Mouse (Mus musculus): ENCODE data around the gene Sel1l3. TPM values are rescaled to one million over a fixed set of nuclear protein-coding genes. Genes with fewer than 3 reads are reported as not detected.
A peak's percentile ranks its signal among the peaks of the same experiment; 100 is the strongest.

Gene Sel1l3
- polyA plus RNA-seq, 1 experiment from 2014 or later, result 28.9 TPM

DNA sequence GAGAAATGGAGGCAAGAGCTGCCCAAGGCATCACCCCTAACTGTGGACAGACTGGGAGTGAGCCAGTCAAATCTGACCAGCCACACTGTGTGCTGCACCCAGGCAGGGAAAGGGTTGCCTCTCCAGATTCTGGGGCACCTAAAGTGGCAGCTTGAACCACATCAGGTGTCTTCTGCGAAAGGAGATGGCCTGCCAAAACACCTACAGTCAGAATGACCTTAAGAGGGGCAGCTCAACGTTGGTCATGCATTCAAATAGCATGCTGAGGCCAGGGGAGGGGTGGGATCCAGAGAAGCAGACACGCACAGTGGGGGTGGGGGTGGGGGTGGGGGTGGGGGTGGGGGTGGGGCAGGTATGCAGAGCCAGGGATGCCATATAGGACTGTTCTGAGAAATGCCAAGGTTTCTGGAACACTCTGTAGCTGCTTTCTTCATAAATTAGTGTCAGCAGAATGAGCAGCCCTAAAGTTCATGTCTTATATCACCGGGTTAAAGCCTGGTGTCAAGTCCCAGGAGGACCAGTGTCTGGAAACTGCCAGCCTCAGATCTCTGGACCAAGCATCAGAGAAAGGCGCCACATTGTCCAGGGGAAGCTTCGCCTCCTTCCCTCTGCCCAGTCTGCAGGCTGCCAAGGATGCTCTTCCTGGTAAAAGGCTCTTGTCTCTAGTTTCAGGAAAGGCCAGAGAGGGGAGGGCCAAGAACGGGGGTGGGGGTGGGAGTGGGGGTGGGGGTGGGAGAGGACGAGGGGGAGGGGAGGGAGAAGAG, 65.4 kb downstream of the Sel1l3 start:
- no peaks in the 10 kb centered on the region for H3K27me3 ChIP-seq (ENCODE audit: control insufficient read depth, insufficient read depth, low read length)
- H3K27ac ChIP-seq (ENCODE audit: low read depth, low read length), result no peak overlapping the region
- H3K9ac ChIP-seq (ENCODE audit: low read depth, low read length), result no peak overlapping the region
- 28% methylated on average over 8 of the region's 8 CpGs for WGBS
- H3K4me1 ChIP-seq (ENCODE audit: control insufficient read depth, insufficient read depth, low read length), result peaks cover 17% of the 10 kb centered on the region
- no peaks in the 10 kb centered on the region for H3K9me3 ChIP-seq (ENCODE audit: control insufficient read depth, low read length)
- H3K36me3 ChIP-seq (ENCODE audit: control insufficient read depth, insufficient read depth, low read length), result peaks cover 5% of the 10 kb centered on the region; the same call in 1 of the 2 replicates
- H3K4me2 ChIP-seq (replicated peaks; ENCODE audit: low read depth, low read length), result no peak overlapping the region
- ATAC-seq (ENCODE audit: low FRiP score, low TSS enrichment), result peak; percentile 38
- H3K4me3 ChIP-seq (ENCODE audit: low read length), result no peak overlapping the region

GRCm38 (mm10) chr5:53147418-53147817, 66.3 kb downstream of the Sel1l3 start:
- peak overlapping the region; percentile 24; the same call in 1 of the 2 replicates for H3K27ac ChIP-seq (ENCODE audit: low read depth, low read length)
- no peak for ATAC-seq (ENCODE audit: low FRiP score, low TSS enrichment)
- H3K36me3 ChIP-seq (ENCODE audit: control insufficient read depth, insufficient read depth, low read length), result peaks cover 8% of the 10 kb centered on the region; the same call in 1 of the 2 replicates
- peaks cover 17% of the 10 kb centered on the region for H3K4me1 ChIP-seq (ENCODE audit: control insufficient read depth, insufficient read depth, low read length)
- H3K4me3 ChIP-seq (ENCODE audit: low read length), result no peak overlapping the region
- H3K9me3 ChIP-seq (ENCODE audit: control insufficient read depth, low read length), result no peaks in the 10 kb centered on the region
- H3K9ac ChIP-seq (ENCODE audit: low read depth, low read length), result no peak overlapping the region
- no peaks in the 10 kb centered on the region for H3K27me3 ChIP-seq (ENCODE audit: control insufficient read depth, insufficient read depth, low read length)
- WGBS, result 74% methylated on average over 4 of the region's 4 CpGs
- no peak overlapping the region for H3K4me2 ChIP-seq (replicated peaks; ENCODE audit: low read depth, low read length)

- Histone ChIP-seq H3K27me3 (ENCODE audit: control insufficient read depth, insufficient read depth, low read length) (no peaks in the 10 kb centered on the region), H3K9ac (ENCODE audit: low read depth, low read length) (no peak overlapping the region), H3K27ac (ENCODE audit: low read depth, low read length) (0 out of 2 replicates have a peak overlapping the region, but pooled peaks have one; percentile 37), H3K9me3 (ENCODE audit: control insufficient read depth, low read length) (no peaks in the 10 kb centered on the region), H3K36me3 (ENCODE audit: control insufficient read depth, insufficient read depth, low read length) (peaks cover 8% of the 10 kb centered on the region; the same call in 1 of the 2 replicates), H3K4me3 (ENCODE audit: low read length) (no peak overlapping the region), H3K4me1 (ENCODE audit: control insufficient read depth, insufficient read depth, low read length) (peaks cover 17% of the 10 kb centered on the region), H3K4me2 (replicated peaks; ENCODE audit: low read depth, low read length) (no peak overlapping the region)
- 0 out of 2 replicates have a peak, but pooled peaks have one; percentile 43 for ATAC-seq (ENCODE audit: low FRiP score, low TSS enrichment)
- 32% methylated on average over 4 of the region's 4 CpGs for WGBS
Observed at GRCm38 (mm10) chr5:53146684-53147061, 67.1 kb downstream of the Sel1l3 start.

- no peak for ATAC-seq (ENCODE audit: low FRiP score, low TSS enrichment)
- Histone ChIP-seq H3K4me3 (ENCODE audit: low read length) (no peak overlapping the region), H3K4me2 (replicated peaks; ENCODE audit: low read depth, low read length) (no peak overlapping the region), H3K4me1 (ENCODE audit: control insufficient read depth, insufficient read depth, low read length) (peaks cover 17% of the 10 kb centered on the region), H3K27ac (ENCODE audit: low read depth, low read length) (0 out of 2 replicates have a peak overlapping the region, but pooled peaks have one; percentile 37), H3K27me3 (ENCODE audit: control insufficient read depth, insufficient read depth, low read length) (no peaks in the 10 kb centered on the region), H3K9ac (ENCODE audit: low read depth, low read length) (no peak overlapping the region), H3K36me3 (ENCODE audit: control insufficient read depth, insufficient read depth, low read length) (peaks cover 8% of the 10 kb centered on the region; the same call in 1 of the 2 replicates), H3K9me3 (ENCODE audit: control insufficient read depth, low read length) (no peaks in the 10 kb centered on the region)
- WGBS, result 38% methylated on average over 10 of the region's 10 CpGs
Observed at GRCm38 (mm10) chr5:53146049-53146683, 67.6 kb downstream of the Sel1l3 start.

DNA sequence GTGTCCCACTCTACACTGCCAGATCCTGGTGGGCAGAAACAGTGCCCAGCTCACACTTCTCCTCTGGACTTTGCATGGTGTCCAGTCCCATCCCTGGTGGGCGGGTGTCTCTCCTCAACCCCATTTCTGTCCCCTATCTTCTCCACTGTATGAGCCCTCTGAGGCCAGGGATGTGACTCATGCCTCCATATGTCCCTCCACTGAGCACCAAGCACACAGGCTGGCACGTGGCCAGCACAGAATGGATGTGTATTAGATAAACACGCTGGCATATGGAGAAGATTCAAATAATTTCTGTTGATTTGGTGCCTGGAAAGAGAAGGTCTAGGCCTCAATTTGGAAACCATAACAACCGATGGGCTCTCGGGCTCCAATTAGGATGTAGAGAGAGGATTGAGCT, 71.1 kb downstream of the Sel1l3 start:
- H3K9me3 ChIP-seq (ENCODE audit: control insufficient read depth, low read length), result no peaks in the 10 kb centered on the region
- no peak overlapping the region for H3K27ac ChIP-seq (ENCODE audit: low read depth, low read length)
- no peak overlapping the region for H3K4me2 ChIP-seq (replicated peaks; ENCODE audit: low read depth, low read length)
- peaks cover 14% of the 10 kb centered on the region for H3K4me1 ChIP-seq (ENCODE audit: control insufficient read depth, insufficient read depth, low read length)
- peaks cover 8% of the 10 kb centered on the region; the same call in 1 of the 2 replicates for H3K36me3 ChIP-seq (ENCODE audit: control insufficient read depth, insufficient read depth, low read length)
- ATAC-seq (ENCODE audit: low FRiP score, low TSS enrichment), result no peak
- no peak overlapping the region for H3K4me3 ChIP-seq (ENCODE audit: low read length)
- H3K27me3 ChIP-seq (ENCODE audit: control insufficient read depth, insufficient read depth, low read length), result no peaks in the 10 kb centered on the region
- no peak overlapping the region for H3K9ac ChIP-seq (ENCODE audit: low read depth, low read length)
- 76% methylated on average over 5 of the region's 5 CpGs for WGBS

- WGBS, result 89% methylated on average over 8 of the region's 8 CpGs
- Histone ChIP-seq H3K9ac (ENCODE audit: low read depth, low read length) (no peak overlapping the region), H3K9me3 (ENCODE audit: control insufficient read depth, low read length) (no peaks in the 10 kb centered on the region), H3K4me1 (ENCODE audit: control insufficient read depth, insufficient read depth, low read length) (no peaks in the 10 kb centered on the region), H3K4me2 (replicated peaks; ENCODE audit: low read depth, low read length) (no peak overlapping the region), H3K27ac (ENCODE audit: low read depth, low read length) (no peak overlapping the region), H3K4me3 (ENCODE audit: low read length) (no peak overlapping the region), H3K36me3 (ENCODE audit: control insufficient read depth, insufficient read depth, low read length) (peaks cover 8% of the 10 kb centered on the region; the same call in 1 of the 2 replicates), H3K27me3 (ENCODE audit: control insufficient read depth, insufficient read depth, low read length) (no peaks in the 10 kb centered on the region)
- no peak for ATAC-seq (ENCODE audit: low FRiP score, low TSS enrichment)
Observed at GRCm38 (mm10) chr5:53140158-53140927, 73.4 kb downstream of the Sel1l3 start.

DNA sequence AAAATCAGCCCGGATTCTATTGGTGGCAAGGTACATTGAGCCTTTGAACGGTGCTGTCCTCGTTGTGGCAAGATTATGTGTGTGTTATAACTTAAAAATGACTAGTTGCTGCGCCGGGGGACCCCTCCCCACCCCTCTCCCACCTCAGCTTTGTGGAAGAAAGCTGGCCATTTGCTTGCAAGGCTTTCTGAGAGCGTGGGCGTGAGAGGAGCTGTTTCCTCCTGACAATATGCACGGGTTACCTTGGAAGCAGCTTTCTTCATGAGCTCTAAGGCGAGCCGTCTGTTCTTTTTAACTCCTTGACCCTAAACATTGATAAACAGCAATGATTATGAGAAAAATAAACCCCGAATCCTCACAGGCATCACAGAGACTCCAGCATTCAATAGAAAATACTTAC, 74.2 kb downstream of the Sel1l3 start:
- H3K9ac ChIP-seq (ENCODE audit: low read depth, low read length), result no peak overlapping the region
- H3K27ac ChIP-seq (ENCODE audit: low read depth, low read length), result no peak overlapping the region
- ATAC-seq (ENCODE audit: low FRiP score, low TSS enrichment), result no peak
- no peak overlapping the region for H3K4me3 ChIP-seq (ENCODE audit: low read length)
- no peaks in the 10 kb centered on the region for H3K9me3 ChIP-seq (ENCODE audit: control insufficient read depth, low read length)
- no peaks in the 10 kb centered on the region for H3K4me1 ChIP-seq (ENCODE audit: control insufficient read depth, insufficient read depth, low read length)
- H3K27me3 ChIP-seq (ENCODE audit: control insufficient read depth, insufficient read depth, low read length), result no peaks in the 10 kb centered on the region
- H3K36me3 ChIP-seq (ENCODE audit: control insufficient read depth, insufficient read depth, low read length), result peaks cover 10% of the 10 kb centered on the region; the same call in 1 of the 2 replicates
- H3K4me2 ChIP-seq (replicated peaks; ENCODE audit: low read depth, low read length), result no peak overlapping the region
- 37% methylated on average over 11 of the region's 11 CpGs for WGBS

- Histone ChIP-seq H3K4me2 (replicated peaks; ENCODE audit: low read depth, low read length) (no peak overlapping the region), H3K36me3 (ENCODE audit: control insufficient read depth, insufficient read depth, low read length) (peaks cover 9% of the 10 kb centered on the region; the same call in 1 of the 2 replicates), H3K4me1 (ENCODE audit: control insufficient read depth, insufficient read depth, low read length) (no peaks in the 10 kb centered on the region), H3K27ac (ENCODE audit: low read depth, low read length) (no peak overlapping the region), H3K9ac (ENCODE audit: low read depth, low read length) (no peak overlapping the region), H3K9me3 (ENCODE audit: control insufficient read depth, low read length) (no peaks in the 10 kb centered on the region), H3K27me3 (ENCODE audit: control insufficient read depth, insufficient read depth, low read length) (no peaks in the 10 kb centered on the region), H3K4me3 (ENCODE audit: low read length) (no peak overlapping the region)
- WGBS, result 49% methylated on average over 4 of the region's 4 CpGs
- no peak for ATAC-seq (ENCODE audit: low FRiP score, low TSS enrichment)
Observed at GRCm38 (mm10) chr5:53139140-53139539, 74.6 kb downstream of the Sel1l3 start.

Measured in kidney, embryonic 14.5 days (tissue).